Mouse (Mus musculus) right cerebral cortex, adult 2 months (tissue): ENCODE data around the gene Ptpn22.
"Not testable (repeated sequence)": the region's sequence is repeated elsewhere in the genome, so short reads cannot be mapped to it uniquely, and the experiment has no call there.

Experiments
- DNase-seq, 2 experiments: peaks; one replicate each; pipeline ENCODE4 v3.0.0; 2021 to 2022; ENCODE audit warnings: low spot score in 2 of 2

Gene Ptpn22

DNA sequence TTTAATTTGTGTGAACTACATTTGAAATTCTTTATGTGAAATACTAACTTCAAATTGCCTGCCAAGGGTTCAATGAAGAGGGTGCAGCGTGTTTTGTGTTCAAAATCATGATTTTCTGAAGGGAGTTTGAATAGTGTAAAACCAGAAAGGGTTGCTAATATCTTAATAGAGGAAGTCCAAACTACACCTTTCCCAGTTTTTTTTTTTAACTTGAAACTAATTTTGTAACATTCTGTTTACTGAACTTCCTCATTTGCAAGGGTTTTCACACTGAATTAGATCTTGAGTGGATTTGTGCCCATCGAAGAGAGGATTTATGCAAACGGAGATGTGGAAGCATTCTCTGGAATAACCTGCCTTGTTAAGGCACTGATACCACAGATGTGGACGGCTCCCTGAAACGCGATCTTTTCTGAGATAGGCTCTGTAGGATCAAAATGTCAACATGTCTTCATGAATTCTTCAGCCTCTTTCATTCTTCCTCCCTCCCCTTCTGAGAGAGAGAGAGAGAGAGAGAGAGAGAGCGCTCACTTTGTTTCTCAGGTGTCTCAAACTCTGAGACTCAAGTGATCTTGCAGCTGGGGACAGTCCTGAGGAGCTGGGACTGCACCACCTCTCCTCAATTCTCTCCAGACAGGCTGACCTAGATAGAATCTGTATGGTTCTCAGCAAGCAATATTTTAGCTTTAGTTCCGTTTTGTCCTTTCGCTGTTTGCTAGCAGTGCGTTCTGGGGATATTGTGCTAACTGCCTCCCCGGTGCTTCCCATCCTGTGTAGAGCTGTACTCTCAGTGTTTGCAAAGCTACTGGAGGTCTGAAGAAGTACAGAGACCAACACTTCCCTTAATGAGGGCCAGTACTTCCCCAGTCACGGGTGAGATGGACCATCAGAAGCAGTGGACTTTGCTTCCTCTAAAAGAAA is at the start of gene Ptpn22:
Ptpn22 (plus strand) TSS at position 915 of the 921 bp plus-strand sequence.
- DNase-seq: no peak

DNA sequence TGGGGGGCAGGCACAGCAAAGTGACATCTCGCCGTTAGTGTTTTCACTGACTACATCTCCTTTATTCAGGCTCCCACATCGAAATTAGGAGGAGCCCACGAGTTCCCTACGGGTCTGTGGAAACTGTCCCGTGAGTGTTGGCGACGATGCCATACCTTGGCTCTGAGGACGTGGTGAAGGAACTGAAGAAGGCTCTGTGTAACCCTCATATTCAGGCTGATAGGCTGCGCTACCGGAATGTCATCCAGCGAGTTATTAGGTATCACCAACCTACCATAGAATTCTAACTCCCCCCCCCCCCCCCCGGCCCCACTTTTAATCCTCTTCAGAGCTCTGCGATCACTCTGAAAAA is 49.8 kb upstream of the Ptpn22 start:
- DNase-seq: no peak

DNA sequence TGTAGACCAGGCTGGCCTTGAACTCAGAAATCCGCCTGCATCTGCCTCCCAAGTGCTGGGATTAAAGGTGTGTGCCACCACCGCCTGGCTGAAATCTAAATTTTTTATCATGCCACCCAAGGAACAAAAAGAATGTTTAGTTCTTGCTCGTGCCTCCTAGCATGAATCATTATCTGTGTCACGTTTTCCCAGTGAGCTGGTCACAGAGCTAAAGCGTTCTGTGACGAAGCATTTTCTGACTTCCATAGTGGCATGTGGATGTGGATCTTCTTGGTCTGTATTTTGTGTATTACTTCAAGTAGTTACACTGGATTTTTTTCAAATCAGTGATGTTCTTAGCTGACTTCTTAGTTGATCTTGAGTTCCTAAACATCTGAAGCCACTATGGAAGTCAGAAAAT is 48.6 kb upstream of the Ptpn22 start:
- DNase-seq: no peak

DNA sequence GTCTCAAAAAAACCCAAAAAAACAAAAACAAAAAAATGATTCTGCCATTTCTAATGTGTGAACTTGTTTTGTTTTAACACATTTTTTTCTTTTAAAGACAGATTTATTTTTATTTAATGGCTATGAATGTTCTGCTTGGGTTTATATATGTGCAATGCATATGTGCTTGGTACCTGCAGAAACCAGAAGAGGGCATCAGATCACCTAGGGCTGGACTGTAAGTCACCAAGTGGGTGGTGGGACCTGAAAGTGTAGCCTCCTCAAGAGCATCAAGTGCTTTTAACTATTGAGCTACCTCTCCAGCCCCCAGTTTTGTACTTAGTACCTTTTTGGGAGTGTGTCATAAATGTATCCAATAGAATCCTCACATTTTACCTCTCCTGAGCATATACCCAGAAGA is 32.0 kb upstream of the Ptpn22 start:
- no peak for DNase-seq

DNA sequence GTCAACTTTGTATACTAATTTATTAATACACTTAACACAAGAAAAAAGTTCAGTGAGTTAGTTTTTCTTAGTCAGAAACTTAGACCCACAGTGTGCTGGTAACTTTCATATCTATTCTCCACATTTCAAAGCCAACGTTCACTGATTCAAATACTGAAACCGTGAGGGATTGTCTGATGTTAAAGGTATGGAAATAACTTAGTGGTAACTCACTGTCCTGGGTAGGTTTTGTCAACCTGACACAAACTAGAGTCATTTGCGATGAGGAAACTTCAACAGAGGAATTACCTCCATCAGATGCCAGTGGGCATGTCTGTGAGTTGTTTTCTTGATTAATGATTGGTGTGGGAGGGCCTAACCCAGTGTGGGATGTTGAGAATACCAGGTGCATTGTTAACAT is 30.6 kb upstream of the Ptpn22 start:
- no peak for DNase-seq

DNA sequence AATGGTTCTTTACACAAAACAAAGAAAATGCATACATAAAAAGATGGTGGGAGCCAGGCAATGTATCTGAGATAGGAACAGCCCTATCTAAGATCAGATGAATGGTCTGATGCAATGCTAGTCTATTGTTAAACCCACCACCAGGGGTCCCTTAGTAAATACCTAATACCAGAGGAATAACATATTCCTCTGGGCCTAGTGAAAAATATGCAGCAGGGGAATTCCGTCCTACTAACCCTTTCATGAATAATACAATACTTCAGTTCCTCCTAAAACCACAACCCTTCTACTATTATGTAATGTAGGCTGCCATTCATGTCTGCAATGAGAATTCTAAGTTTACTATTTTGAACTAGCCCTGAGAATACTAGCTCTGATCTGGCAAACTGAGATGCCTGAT is 28.9 kb upstream of the Ptpn22 start:
- not testable (repeated sequence) for DNase-seq

DNA sequence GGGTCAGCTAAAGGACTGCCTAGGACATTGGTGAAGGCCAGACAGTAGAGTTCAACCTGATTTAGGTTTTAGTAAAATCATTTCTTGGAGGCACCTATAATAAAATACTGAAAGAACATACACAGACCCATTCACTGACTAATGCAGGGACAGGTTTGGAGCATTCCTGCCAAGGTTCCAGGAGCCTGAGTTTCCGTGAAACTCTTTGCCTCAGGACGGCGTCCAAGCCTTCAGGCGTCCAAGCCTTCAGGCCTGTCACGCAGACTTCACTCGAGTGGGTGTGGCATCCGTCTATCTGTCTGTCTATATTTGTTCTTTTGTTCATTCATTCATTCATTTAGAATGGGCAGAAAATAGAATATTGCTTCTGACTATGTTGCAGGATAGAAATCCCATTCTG is 28.4 kb upstream of the Ptpn22 start:
- no peak for DNase-seq

DNA sequence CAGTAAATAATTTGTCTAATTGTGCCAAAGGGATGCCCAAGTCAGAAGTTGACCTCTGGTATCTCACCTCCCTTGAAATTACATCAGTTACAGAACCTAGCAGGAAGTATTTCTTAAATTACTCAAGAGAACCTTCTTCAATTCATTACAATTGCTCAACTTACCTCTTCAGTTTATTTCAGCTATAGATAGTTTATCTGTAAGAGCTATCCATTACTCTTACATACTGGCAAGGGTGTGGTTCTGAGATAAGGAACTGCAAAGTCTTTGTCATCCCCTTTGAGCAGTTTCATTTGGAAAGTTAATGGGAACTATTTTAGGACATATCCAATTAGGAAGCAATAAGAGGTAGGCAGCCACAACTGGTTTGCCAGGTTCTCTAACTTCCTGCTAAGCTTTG is 27.2 kb upstream of the Ptpn22 start, which contains the start of gene Bcl2l15:
Bcl2l15 (plus strand) TSS at position 176 of the 400 bp plus-strand sequence.
- DNase-seq: no peak

DNA sequence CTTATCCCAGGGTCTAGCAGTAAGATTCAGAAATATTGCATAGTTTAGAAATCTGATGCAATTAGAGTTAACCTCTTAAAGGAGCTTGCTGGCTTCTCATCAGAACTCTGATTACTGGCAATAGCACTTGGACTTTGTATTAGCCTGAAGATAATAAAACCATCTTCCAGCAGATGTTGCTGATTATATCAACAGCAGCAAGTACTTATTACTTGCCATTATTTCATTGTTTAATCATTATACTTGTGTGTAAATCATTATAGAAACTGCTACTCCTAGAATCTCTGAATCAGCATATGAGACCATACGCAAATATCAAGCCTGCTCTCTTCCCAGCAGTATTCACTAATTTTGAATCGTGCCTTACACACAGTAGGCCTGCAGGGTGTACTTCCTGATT is 25.6 kb upstream of the Ptpn22 start:
- no peak for DNase-seq

DNA sequence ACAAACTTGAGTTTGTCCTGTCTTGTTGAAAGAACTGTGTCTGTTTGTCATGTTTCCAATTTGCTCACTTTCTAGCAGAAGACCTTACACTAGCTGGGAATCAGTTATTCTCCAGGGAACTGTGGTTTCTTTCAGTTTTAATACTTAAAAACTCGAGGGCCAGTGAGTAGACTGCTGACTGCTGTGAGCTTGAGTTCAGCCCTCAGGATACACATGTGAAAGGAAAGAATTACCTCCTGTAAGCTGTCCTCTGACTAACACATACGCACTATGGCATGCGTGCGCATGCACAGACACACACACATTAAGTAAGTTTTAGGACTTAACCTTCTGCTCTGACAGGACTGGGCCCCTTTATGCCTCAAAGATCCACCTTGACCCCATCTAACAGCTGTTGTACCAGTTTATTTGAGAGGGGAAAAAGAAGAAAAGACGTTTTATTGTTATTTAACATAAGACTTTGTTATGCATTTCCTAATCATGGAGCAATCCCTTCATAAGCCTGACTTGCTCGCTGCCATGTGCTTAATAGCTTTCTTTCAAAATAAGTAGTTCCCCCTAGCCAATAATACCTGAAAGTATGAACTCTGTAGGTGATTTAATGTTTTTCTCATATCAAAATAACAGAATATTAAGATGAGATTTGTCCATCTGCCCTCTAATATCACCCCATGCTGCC is 24.2 kb upstream of the Ptpn22 start:
- no peak for DNase-seq

DNA sequence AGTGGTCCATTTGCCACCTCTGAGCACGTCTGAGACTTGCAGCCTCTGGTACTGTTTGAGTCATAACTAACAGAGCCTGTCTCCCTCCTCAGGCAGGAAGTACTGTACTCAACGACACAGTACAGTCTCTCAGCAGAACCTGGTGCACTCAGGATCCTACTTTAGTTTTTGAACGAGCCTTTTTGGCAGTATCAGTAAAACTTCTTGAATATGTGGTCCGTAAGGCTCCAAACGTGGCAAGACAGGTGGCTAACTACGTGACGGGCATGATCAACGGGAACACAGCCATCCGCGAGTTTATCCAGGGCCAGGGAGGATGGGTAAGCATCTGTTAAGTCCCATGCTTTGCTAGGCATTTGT is 23.7 kb upstream of the Ptpn22 start:
- DNase-seq: no peak

DNA sequence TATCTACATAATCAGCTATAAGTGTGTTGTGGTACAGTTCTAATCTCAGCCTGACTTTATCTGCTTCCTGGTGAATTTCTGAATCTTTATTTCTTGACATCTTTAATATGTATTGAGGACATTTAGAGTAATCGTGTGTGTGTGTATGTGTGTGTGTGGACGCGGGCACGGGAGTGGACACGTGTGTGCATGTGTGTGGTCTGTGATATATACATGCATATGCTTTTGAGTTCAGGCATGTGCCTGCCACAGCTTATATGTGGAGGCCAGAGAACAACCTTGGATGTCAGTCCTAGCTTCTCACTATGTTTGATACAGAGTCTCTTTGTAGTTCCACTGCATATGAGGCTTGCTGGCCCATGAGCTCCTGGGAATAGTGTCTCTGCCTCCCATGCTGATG is 23.1 kb upstream of the Ptpn22 start:
- no peak for DNase-seq

DNA sequence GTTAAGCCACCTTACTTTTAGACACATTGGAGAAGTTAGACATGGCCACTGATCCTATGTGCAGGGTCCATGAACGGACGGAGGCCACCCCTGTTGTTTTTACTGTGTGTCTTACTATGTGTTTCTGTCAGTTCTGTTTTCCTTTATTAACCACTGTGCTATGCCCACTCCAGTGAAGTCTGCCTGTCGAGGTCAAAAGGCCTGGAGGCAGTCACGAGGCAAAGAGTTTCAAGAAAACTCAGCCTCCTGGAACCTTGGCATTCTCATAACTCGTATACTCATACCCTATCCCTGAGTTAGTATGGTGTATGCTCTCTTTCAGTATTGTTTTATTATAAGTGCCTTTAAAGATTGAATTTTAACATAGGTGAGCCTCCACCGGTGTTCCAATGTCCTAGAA is 19.9 kb upstream of the Ptpn22 start:
- DNase-seq: no peak

DNA sequence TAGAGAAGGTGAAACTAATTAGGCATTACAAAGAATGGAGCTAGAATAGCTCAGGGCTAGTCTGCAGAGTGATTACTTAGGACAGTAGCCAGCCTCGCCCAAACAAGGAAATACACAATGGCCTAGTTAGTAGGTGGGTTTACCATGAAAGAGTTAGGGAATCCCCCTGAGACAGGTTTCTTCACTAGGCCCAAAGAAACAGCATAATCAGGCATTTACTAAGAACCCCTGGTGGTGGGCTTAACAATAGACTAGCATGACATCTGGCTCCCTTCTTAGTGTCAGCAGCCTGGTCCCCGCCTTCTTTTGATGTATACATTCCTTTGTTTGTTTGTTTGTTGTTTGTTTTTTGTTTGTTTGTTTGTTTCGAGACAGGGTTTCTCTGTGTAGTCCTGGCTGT is 19.4 kb upstream of the Ptpn22 start:
- not testable (repeated sequence) for DNase-seq

DNA sequence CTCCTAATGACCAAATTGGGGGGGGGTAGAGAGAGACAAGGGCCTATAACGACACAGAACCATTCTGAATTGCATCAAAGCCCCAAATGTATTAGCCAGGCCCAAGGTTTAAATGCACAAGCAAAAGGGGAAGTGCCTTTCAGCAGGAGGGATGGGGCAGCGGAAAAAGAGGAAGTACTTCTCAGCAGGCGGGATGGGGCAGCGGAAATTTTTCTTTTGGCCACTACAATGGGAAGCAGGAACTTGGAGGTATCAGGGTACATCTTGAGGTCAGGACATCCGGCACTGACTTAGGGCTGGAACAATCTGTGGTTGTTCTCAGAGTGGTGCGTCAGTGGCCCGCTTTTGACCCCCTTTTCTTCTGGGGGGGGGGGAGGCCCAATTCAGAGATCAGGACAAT is 18.6 kb upstream of the Ptpn22 start:
- DNase-seq: not testable (repeated sequence)

DNA sequence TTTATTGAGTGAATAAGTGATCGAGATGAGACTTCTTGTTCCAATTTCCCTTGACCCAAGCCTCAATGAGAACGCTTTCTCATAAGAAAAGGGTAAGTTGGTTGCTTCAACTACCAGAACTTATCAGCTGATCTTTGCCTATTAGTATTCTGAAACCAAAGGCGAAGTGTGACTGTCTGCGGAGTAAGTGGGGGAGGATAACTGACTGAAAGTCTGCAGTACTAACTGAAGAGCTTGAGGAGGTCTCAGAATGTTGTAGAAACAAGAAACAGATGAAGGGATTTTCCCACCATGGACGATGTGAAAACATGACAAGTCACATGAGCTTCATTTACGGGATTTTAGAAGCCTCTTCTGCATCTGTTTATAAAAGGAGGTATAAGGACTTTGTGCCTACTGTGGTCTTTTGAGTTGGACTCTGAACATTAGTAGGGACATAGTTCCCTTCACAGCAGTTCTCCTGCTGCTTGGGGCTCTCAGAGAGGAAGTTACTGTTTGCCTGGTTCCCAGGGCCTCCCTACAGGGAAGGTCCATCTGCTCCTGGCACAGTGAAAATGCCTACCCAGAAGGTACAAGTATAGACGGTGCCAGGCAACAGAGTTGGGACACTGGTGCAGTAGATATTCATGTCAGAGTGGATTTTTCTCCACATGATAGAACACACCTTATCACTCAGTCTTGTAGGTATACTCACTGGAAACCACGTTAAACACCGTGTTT is 8.8 kb upstream of the Ptpn22 start:
- no peak for DNase-seq

DNA sequence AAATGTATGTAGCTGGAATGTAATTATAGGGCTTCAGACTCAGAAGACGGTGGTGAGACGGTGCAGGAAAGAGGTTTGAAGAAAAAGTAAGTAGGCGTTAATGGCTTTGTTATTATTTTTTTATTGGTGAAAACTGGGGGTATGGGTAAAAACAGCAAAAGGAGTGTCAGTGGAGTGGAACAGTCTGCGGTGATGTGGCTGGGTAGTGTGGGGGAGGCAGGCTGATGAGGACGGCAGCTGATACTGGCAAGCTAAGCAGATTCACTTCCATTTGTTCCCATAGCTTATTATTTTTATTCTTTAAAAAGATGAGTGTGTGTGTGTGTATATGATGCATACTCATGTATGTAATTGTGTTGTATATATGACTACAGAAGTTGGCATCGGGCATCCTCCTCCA is 8.1 kb upstream of the Ptpn22 start:
- DNase-seq: peak in 1 of 2 experiments; percentile 15

DNA sequence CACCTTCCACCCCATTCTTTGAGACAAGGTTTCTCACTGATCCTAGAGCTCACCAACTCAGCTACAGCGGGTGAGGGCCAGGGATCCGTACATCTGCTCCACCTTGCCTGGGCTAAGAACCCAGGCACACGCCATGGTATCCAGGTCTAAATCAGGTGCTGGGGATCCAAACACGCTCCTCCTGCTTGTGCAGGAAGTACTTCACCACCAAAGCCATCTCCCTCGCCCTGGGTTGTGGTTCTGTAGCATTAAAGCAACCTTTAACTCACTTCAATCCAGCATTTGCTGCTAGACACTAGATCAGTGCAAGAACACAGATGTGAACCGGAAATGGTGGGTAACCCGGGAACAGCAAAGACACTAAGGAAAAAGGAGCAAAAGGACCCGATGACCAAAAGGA is 7.7 kb upstream of the Ptpn22 start:
- DNase-seq: no peak

DNA sequence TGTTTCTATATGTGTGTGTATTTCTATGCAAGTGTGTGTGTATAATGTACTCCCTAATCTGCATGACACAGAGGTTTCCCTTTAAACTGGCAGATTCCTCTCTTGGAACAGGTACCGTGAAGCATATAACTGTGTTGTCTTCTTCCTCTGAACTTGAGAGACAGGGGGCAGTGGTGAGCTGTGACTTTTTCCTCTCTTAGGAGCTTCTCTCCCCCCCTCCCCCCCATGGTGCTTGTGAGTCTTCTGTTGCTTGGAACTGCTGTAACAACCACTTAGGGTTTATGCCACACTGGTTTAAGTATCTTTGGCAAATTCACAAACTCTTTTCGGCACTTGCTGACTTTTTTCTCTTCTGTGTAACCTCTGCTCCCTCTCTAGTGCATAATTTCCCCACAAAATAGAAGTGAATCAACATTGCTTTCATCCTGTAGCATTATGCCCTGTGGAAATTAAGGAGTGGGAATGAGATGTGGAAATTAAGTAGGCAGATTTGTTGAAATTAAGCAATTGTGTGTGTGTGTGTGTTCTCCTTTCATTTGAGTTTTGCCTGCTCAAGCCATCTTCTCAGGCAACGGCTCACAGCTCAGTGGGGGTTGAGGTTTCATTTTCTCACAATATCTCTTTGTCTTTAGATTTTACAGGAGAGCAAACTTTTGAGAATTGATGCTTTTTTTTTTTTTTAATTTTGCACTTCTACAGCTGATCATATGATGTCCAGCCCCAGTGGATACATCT is 6.9 kb upstream of the Ptpn22 start:
- DNase-seq: peak; percentile 26 to 31

DNA sequence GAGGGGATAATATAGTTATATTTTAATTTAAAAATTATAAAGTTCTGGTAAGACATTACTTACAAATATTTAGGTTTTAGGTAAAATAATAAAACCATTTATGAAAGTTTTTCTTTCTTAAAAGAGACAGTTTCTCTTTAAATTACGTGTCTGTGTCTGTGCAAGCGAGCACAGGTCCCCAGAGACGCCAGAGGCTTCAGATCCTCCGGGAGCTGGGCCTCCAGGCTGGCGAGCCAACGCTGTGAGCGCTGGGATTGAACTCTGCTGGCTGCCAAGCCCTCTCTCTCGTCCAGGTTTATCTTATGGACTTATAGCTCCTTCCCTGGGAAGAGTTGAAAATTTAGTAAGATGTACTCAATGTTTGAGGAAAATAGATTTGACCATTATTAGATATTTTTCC is 5.8 kb upstream of the Ptpn22 start:
- no peak for DNase-seq

DNA sequence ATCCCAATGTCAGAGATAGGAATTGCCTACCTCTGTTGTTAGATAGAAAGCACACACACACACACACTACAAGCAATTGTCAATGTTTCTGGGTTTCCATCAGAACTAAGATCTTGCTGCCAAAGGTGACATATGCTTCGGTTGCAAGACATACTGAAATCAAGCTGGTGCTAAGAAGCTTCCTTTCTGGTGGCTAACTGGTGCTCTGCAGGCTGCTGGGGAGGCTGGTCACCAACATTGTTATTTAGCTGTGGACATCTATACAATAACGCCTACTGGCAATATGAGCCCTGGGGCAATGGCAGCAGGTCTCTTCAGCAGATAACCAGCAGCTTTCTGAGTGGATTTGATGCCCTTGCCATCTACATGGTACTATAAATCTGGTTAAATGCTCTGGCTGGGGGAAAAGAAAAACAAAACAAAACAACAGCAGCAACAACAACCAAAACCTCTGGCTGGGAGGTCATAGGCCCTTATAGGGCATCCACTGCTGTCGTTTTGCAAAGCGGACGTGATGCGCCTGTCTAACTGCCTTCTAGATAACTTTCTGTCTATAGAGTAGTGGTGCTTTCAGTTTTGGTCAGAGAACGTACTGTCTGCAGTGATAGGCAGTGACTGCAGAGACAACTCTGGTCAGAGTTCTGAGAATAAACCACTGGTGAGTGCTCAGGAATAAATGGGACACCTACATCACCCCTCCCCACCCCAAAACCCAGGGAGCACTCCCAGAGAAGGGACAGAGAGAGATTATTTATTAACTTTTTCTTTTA is 2.4 kb upstream of the Ptpn22 start:
- DNase-seq: no peak
